In genomic region chr3:108915999-108916398, GRCm38 (mm10) we compare ENCODE assay signal across 15 mouse cellular contexts. TPM values are rescaled to one million over a fixed set of nuclear protein-coding genes. Genes with fewer than 3 reads are reported as not detected.
DNase-seq lines count a peak whose midpoint lies in the region.
"Had no signal": no experiment of that assay in that cellular context is flagged by ENCODE, and none has a peak within 500 bp of the region (broad histone marks: within the 10 kb centered on the region; RNA-seq: fewer than 3 reads in every experiment).

No protein-coding gene starts in this region.

- intact Hi-C loops in gastrocnemius, postnatal 36 days (cut with DNase I): no loop called here

- peak; percentile 57 for DNase-seq in layer of hippocampus, adult 11-12 months (ENCODE audit: low spot score)
- no peak for DNase-seq in layer of hippocampus, adult 9-10 months (ENCODE audit: low spot score)
- DNase-seq in adipocyte (ENCODE audit: low spot score): peak; percentile 53
- peak; percentile 63 for DNase-seq in cerebellum, adult 8-10 months
- peak; percentile 25 to 61 for DNase-seq in layer of hippocampus, adult 8-10 months (ENCODE audit: low spot score in 2 of 2)
- no peak for DNase-seq in right cerebral cortex, adult 2 months (ENCODE audit: low spot score in 2 of 2)
- DNase-seq in testis, postnatal 10 days (ENCODE audit: low spot score): no peak
- DNase-seq in gastrocnemius, postnatal 36 days: no peak
- DNase-seq: adrenal gland, postnatal 25 days; heart, postnatal 36 days; kidney, adult 18-20 months; kidney, postnatal 14 days; thymus, postnatal 4 days had no signal

RNA-seq across cellular contexts. Expression of gene Prpf38b, which starts 4.5 kb away (rescaled TPM):
- total RNA-seq in layer of hippocampus, adult 8-10 months (2022): 10 to 100 TPM; 43.2 to 57.0 (median 47.7) TPM
- 10 to 100 TPM; 13.1 to 17.2 TPM for total RNA-seq in gastrocnemius, postnatal 36 days (2021)

RNA-seq across cellular contexts. Expression of gene Henmt1, which starts 23.7 kb away (rescaled TPM):
- 1 to 10 TPM; 2.4 to 4.3 (median 3.0) TPM for total RNA-seq in layer of hippocampus, adult 8-10 months (2022)
- not detected for total RNA-seq in gastrocnemius, postnatal 36 days (2021)
- total RNA-seq: adrenal gland, postnatal 25 days; gastrocnemius, postnatal 4 days; heart, postnatal 36 days had no signal

RNA-seq across cellular contexts. Expression of gene Gm9857, which starts 24.2 kb away (rescaled TPM):
- total RNA-seq in layer of hippocampus, adult 8-10 months (2022): not detected
- total RNA-seq in gastrocnemius, postnatal 36 days (2021): not detected
- total RNA-seq: adrenal gland, postnatal 25 days; gastrocnemius, postnatal 4 days; heart, postnatal 36 days; left cerebral cortex, adult 18-20 months had no signal

RNA-seq across cellular contexts. Expression of gene Fndc7, which starts 26.2 kb away (rescaled TPM):
- total RNA-seq in layer of hippocampus, adult 8-10 months (2022): under 1 TPM in 1 of 4 experiments, not detected in 3; 0.13 TPM
- under 1 TPM in 1 of 2 experiments, not detected in 1; 0.05 TPM for total RNA-seq in gastrocnemius, postnatal 36 days (2021)

Comparison
In these comparisons a context has a peak if more than half of its experiments do, and no peak if none do; other contexts are left out.
1. DNase-seq: peak in layer of hippocampus, adult 11-12 months (single experiment), adipocyte (single experiment), cerebellum, adult 8-10 months (single experiment) and layer of hippocampus, adult 8-10 months (2 of 2); none in layer of hippocampus, adult 9-10 months (single experiment), right cerebral cortex, adult 2 months (0 of 2), testis, postnatal 10 days (single experiment) and gastrocnemius, postnatal 36 days (0 of 2).